Mouse (Mus musculus) ES-CJ7 (cell line): ENCODE measurements around the gene Gtsf1.
"Not testable (repeated sequence)": the region's sequence is repeated elsewhere in the genome, so short reads cannot be mapped to it uniquely, and the experiment has no call there.

Source experiments
- DNase-seq: peaks from one replicate; pipeline ENCODE4 v3.0.0; 2011; ENCODE audit warnings: low read depth, low spot score

The Gtsf1 gene

DNA sequence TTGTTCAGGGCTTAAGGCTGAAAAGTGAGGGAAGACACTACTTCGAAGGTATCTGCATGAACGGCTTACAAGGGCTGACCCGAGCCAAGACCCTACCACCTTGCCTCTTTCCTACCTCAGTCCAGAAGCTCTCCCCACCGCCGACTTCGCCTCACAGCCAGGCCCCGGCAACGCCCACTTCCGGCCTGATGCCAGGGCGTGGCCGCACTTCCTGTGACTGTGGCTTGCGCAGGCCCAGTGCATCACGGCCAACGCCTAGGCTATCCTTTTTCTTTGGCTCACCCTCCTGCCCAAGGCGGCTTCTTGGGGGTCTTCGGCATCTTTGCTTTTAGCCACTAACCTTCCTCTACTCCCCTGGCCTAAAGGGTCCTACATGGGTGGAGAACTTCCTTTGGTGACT, at the start of gene Gtsf1:
Gene Gtsf1, minus strand, starts transcription at position 230 of the 400 bp plus-strand sequence.
- DNase-seq: peak; percentile 47

GRCm38 (mm10) chr15:103479080-103479606, 48.9 kb upstream of the Gtsf1 start:
- DNase-seq: no peak

- DNase-seq: no peak
Observed at GRCm38 (mm10) chr15:103473769-103474168, 43.5 kb upstream of the Gtsf1 start.

DNA sequence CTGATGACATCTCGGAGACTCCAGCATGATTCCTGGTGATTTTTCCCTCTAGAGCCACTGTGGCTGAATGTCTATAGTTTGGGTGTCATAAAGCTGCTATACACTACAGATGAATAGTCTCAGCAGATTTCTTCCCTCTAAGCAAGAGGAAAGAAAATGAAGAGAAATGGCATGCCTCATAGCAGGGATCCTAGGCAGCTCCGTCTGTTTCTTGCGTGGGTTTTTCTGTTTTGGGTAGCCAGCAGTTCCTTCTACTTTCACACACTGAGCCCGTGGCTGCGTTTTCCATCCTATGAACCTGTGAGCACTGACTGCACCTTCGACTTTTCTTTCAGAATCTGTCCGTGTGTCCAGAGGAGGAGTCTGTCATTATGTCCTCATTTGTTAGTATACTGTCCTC, 42.9 kb upstream of the Gtsf1 start:
- DNase-seq: no peak

DNA sequence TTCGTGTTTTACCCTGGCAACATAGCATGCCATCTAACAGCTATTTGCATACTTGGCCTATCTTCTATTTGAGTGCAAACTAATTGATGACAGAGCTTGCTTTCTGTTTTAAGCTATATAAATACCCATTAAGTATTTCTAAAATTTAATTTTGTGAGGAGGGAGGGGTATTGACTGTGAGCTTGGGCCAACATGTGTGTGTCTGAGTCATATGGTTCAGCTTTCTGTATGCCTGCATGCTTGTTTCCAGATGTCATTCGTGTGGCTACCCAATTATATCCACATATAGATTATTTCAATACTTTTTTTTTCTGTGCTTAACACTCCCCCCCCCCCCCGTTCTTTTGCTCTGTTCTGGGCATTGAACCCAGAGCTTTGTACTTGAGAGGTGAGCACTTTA, 42.0 kb upstream of the Gtsf1 start:
- no peak for DNase-seq

DNA sequence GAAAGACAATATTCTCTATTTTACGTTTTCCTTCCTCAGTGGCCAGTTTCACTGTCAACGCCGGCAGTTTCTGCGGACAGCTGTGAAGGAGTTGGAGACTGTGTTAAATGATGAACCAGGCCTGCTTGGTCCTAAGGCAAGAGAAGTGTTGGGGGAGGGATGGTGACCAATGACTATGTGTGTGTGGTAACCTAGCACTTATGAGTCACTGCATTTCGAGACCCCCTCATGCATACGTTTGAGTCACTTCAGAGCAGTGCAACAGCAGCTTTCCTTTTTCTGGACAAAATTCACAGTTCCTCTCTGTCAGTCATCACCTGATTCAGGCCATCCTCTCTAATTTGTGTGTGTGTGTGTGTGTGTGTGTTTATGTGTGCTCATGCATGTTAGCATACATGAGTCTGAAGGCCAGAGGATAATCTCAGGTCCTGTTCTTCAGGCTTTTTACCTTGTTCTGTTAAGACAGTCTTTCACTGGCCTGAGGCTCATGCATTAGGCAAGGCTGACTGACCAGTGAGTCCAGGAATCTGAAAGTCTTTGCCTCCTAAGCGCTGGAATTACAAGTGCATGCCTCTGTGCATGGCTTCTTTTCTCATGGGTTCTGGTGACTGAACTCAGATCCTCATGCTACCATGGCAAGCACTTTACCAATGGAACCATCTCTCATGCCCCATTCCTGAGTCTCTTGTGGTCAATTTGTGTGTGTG, 41.4 kb upstream of the Gtsf1 start:
- no peak for DNase-seq

- DNase-seq: no peak
Observed at GRCm38 (mm10) chr15:103462539-103463261, 32.4 kb upstream of the Gtsf1 start.

- DNase-seq: no peak
Observed at GRCm38 (mm10) chr15:103454449-103454848, 24.2 kb upstream of the Gtsf1 start.

DNA sequence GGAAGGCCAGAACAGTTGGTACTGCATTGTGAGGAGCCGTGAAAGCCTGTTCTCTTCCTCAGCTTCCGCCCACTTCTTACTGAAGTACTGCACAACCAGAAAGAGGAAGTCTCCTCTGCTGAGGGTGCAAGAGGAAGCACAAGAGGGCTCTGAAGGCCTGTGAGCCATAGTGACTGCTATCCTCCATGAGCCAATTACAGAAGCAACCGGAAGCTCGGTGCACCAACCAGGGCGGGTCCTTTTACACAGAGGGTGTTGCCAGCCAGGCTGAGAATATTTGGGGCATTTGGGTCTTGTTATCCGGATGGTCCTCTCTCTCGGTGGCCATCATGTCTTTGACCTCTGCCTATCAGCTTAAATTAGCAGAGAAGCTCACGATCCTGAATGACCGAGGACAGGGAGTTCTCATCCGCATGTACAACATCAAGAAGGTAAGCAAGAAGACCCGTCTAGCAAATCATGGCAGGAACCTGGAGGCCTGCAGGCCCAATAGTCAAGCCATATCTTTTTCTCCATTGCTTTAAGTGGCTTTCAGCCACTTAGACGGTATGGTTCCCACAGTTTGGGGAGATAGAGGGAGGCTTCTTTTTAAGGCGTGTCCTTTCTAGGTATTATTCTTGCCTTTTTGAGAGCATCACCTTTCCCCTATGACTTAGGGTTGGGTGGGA, 23.4 kb upstream of the Gtsf1 start, which contains the start of gene Nckap1l:
Gene Nckap1l, plus strand, starts transcription at position 244 of the 668 bp plus-strand sequence.
- no peak for DNase-seq

- no peak for DNase-seq
Observed at GRCm38 (mm10) chr15:103448369-103448768, 18.1 kb upstream of the Gtsf1 start, which contains the start of gene Gtsf2. Gene Gtsf2, minus strand, starts transcription at chr15:103448469.

- DNase-seq: not testable (repeated sequence)
Observed at GRCm38 (mm10) chr15:103445966-103446365, 15.7 kb upstream of the Gtsf1 start.

GRCm38 (mm10) chr15:103427017-103427416, 3.3 kb downstream of the Gtsf1 start:
- no peak for DNase-seq

GRCm38 (mm10) chr15:103405586-103405985, 24.7 kb downstream of the Gtsf1 start:
- DNase-seq: peak; percentile 29

DNA sequence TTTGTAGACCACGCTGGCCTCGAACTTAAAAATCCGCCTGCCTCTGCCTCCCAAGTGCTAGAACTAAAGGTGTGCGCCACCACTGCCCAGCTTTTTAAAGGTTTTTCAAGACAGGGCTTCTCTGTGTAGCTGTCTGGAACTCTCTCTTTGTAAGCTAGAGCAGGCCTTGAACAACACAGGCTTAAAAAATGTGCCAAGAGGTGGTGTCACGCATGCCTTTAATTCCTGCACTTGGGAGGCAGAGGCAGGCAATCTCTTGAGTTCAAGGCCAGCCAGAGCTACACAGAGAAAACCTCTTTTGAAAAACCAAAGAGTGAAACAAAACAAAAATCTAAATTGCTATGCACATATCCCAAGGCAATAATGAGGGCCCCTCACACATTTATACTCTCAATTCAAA, 28.9 kb downstream of the Gtsf1 start:
- peak; percentile 38 for DNase-seq

GRCm38 (mm10) chr15:103393577-103393976, 36.7 kb downstream of the Gtsf1 start:
- DNase-seq: no peak

DNA sequence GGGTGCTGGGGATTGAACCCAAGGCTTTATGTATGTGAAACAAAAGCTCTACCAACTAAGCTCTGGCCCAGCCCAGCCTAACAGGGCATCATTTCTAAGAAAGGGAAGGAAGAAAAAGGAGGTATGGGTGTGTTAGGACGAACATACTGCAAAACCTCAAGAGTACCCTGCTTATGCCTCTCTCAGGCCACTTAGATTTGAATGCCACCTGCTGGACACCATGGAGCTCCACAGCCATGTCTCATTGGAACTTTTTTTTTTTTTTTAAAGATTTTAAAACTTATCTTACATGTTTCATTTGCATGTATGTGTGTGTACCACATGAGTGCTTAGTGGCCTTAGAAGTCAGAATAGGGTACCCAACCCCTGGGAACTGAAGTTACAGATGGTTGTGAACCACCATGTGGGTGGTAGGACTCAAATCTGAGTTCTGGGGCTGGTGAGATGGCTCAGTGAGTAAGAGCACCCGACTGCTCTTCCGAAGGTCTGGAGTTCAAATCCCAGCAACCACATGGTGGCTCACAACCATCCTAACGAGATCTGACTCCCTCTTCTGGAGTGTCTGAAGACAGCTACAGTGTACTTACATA, 41.6 kb downstream of the Gtsf1 start:
- peak; percentile 62 for DNase-seq

DNA sequence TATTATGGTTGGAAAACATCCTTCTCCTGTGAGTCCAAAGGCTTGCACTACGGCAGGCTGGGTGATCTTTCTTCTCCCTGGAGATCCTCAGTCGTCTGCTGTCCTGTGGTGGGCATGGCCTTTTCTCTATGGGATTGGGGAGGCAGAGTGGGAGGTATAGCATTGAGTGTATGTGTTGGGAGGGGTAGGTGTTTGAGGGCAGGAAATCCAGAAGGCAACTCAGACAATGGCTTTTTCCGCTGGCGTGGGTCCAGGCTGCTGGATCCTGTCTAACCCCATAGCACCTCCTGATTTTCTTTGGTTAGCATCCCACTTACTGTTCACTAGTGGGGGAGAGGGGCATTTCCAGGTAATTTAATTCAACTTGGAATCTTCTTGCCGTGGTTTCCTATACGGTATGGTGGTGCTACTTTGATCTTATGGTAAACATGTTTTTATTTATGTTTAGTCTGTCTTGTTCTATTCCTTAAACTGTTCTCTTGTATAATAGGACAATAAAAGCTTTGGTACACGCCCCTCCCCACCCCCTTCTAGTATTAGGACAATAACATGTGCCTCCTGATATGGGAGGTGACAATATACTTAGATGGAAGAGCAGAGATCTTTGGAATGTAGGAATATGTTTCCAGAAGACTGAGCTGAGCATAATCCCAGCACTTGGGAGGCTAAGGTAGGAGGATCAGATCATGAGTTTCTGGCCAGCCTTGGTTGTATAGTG, 46.3 kb downstream of the Gtsf1 start:
- no peak for DNase-seq

DNA sequence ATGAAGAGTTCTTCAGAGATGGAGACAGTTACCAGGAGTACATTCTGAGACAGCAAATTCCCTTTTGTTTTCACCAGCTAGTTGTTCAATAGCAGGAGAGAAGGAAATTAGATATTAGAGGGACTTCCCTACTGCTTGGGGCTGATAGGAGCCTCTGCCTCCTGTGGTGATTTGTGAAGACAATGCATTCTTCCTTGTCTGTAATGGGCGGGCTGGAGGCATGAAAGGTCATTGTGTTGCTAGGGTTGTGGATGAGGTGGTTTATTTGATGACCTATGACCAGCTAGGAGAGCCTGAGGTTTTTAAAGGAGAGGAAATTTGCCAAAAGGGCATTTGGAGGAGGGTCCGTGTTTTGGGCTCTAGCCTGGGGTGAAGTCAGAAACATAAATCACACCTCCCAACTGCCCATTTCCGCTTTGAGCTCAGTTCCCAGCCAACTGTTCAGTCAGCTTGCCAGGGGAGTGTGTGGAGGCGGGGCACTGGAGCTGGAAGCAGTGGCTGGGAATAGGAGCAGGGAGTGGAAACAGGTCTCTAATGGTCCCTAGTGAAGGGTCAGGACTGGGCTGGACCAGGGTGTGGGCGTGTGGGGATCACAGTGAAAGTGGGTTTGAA, 47.4 kb downstream of the Gtsf1 start:
- DNase-seq: peak; percentile 76

DNA sequence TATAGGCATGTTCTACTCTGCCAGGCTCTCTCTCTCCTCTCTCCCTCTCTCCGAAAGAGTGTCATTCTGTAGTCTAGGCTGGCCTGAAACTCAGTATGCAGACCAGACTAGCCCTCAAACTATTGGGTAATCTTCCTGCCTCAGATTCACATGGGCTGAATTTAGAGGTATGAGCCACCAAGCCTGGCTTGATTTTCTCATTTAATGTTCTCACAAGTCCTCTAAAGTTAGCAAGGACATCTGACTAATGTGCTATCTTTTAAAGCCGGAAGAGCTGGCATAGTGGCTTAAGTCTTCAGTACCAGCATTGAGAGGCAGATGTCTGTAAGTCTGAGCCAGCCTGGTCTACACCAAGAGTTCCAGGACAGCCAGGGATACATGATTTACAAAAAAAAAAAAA, 48.2 kb downstream of the Gtsf1 start:
- DNase-seq: no peak

DNA sequence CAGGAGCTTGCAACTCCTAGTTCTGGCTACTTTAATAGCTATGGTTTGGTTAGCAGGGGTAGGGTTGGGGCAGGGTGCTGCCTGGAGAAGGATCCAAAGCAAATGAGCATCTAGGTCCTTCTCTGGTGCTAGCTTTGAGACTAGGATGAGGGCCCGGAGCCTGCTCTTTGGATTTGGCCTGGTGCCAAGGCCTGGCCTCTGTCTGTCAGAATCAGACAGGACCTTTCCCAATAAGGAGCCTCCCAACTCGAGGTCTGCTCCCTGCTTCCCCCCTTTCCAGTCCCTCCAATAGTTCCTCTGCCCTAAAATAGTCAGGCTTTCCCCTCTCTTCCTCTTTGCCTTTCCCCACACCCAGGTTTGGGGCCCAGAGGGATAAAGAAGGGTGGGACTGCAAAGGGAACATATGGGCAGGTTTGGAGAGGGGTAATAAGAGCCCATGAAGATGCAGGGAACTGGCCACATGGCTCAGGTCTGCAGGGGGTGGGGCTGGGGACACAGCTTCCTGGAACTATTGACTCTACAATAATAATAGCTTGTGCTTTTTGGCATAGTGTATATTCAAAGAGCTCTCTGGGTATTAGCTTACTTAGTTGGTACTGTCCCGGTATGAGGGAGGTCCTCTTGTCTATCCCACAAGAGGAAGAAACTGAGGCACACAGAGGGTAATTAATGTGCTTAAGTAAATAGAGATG, 51.5 kb downstream of the Gtsf1 start:
- no peak for DNase-seq
